ENCODE assay signal across 13 mouse cellular contexts in the genomic region with DNA sequence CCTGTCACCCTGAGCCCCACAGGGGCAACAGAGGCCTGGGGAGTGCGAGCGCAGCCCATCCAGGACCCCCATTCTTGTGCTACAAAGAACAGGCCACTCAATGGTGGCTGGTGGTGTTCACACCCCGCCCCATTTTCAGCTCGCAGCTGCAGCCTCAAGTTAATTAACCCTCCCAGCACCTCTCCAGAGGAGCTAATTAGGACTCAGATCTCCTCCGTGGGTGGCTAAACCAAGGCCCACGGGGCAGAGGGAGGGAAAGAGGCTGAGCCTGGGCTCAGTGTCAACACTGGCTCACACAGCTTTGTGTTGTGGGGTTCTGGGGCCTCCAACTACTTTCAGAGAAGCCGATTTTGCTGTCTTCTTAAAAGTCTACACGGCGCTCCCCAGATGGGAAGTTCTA.
A peak's percentile ranks its signal among the peaks of the same experiment; 100 is the strongest.
DNase-seq lines count a peak whose midpoint lies in the region; ATAC-seq and TF ChIP-seq lines count a peak whose summit lies in the region.
"Had no signal": no experiment of that assay in that cellular context is flagged by ENCODE, and none has a peak within 500 bp of the region (broad histone marks: within the 10 kb centered on the region; RNA-seq: fewer than 3 reads in every experiment).

No protein-coding gene starts in this region.

- TF ChIP-seq POLR2A in kidney, adult 2 months (IDR thresholded peaks at IDR 0.05; ENCODE audit: low read depth, low read length) = no peak

- TF ChIP-seq CTCF in kidney, adult 2 months (conservative IDR thresholded peaks at IDR 0.05; ENCODE audit: insufficient read depth, insufficient read length, low read depth, low read length) = no peak

- no peak for ATAC-seq in kidney, embryonic 15.5 days (replicated peaks; ENCODE audit: low FRiP score)
- no peak for ATAC-seq in embryonic facial prominence, embryonic 13.5 days (ENCODE audit: insufficient number of reproducible peaks, insufficient read depth, low FRiP score, low TSS enrichment, low read depth)
- ATAC-seq in hindbrain, embryonic 13.5 days (ENCODE audit: low FRiP score) = no peak
- no peak for ATAC-seq in midbrain, embryonic 15.5 days (replicated peaks)
- ATAC-seq: CD4-positive, CD25-positive, alpha-beta regulatory T cell, adult 4 months had no signal

- no peaks in the 10 kb centered on the region for H3K9me3 ChIP-seq in kidney, embryonic 15.5 days (replicated peaks)
- no peaks in the 10 kb centered on the region for H3K9me3 ChIP-seq in embryonic facial prominence, embryonic 13.5 days
- H3K9me3 ChIP-seq in hindbrain, embryonic 13.5 days = no peaks in the 10 kb centered on the region
- H3K9me3 ChIP-seq in midbrain, embryonic 15.5 days = no peaks in the 10 kb centered on the region

- H3K27ac ChIP-seq in kidney, embryonic 15.5 days = 0 out of 2 replicates have a peak overlapping the region, but pooled peaks have one; percentile 22
- H3K27ac ChIP-seq in kidney, adult 2 months (ENCODE audit: insufficient read depth, low read depth, low read length) = no peak overlapping the region
- peak overlapping the region; percentile 75 for H3K27ac ChIP-seq in embryonic facial prominence, embryonic 13.5 days
- peak overlapping the region; percentile 73 for H3K27ac ChIP-seq in hindbrain, embryonic 13.5 days
- peak overlapping the region; percentile 56; the same call in 1 of the 2 replicates for H3K27ac ChIP-seq in midbrain, embryonic 15.5 days
- H3K27ac ChIP-seq: liver, embryonic 14.5 days had no signal

- no peak overlapping the region for H3K4me2 ChIP-seq in kidney, embryonic 15.5 days
- H3K4me2 ChIP-seq in embryonic facial prominence, embryonic 13.5 days = 0 out of 2 replicates have a peak overlapping the region, but pooled peaks have one; percentile 14
- H3K4me2 ChIP-seq in hindbrain, embryonic 13.5 days = no peak overlapping the region
- no peak overlapping the region for H3K4me2 ChIP-seq in midbrain, embryonic 15.5 days

- 0 out of 2 replicates have a peak, but pooled peaks cover 2% of the 10 kb centered on the region for H3K27me3 ChIP-seq in kidney, embryonic 15.5 days
- H3K27me3 ChIP-seq in kidney, adult 2 months (replicated peaks; ENCODE audit: control insufficient read depth, insufficient read depth, low read length) = no peaks in the 10 kb centered on the region
- H3K27me3 ChIP-seq in embryonic facial prominence, embryonic 13.5 days = peaks cover 8% of the 10 kb centered on the region; the same call in 1 of the 2 replicates
- peaks cover 7% of the 10 kb centered on the region; the same call in 1 of the 2 replicates for H3K27me3 ChIP-seq in hindbrain, embryonic 13.5 days
- H3K27me3 ChIP-seq in midbrain, embryonic 15.5 days (replicated peaks) = no peaks in the 10 kb centered on the region

- H3K4me3 ChIP-seq in kidney, embryonic 15.5 days (replicated peaks) = no peak overlapping the region
- no peak overlapping the region for H3K4me3 ChIP-seq in kidney, adult 2 months (ENCODE audit: insufficient read depth, low read depth, low read length)
- no peak overlapping the region for H3K4me3 ChIP-seq in embryonic facial prominence, embryonic 13.5 days
- no peak overlapping the region for H3K4me3 ChIP-seq in hindbrain, embryonic 13.5 days
- H3K4me3 ChIP-seq in midbrain, embryonic 15.5 days = no peak overlapping the region

- no peaks in the 10 kb centered on the region for H3K36me3 ChIP-seq in kidney, embryonic 15.5 days
- no peaks in the 10 kb centered on the region for H3K36me3 ChIP-seq in kidney, adult 2 months (ENCODE audit: control insufficient read depth, insufficient read depth, low read length)
- no peaks in the 10 kb centered on the region for H3K36me3 ChIP-seq in embryonic facial prominence, embryonic 13.5 days
- no peaks in the 10 kb centered on the region for H3K36me3 ChIP-seq in hindbrain, embryonic 13.5 days
- H3K36me3 ChIP-seq in midbrain, embryonic 15.5 days (replicated peaks) = no peaks in the 10 kb centered on the region

- peaks cover 51% of the 10 kb centered on the region for H3K4me1 ChIP-seq in kidney, embryonic 15.5 days
- H3K4me1 ChIP-seq in kidney, adult 2 months (ENCODE audit: control insufficient read depth, insufficient read depth, low read length) = no peaks in the 10 kb centered on the region
- peaks cover 78% of the 10 kb centered on the region for H3K4me1 ChIP-seq in embryonic facial prominence, embryonic 13.5 days
- H3K4me1 ChIP-seq in hindbrain, embryonic 13.5 days (replicated peaks) = peaks cover 71% of the 10 kb centered on the region
- peaks cover 60% of the 10 kb centered on the region for H3K4me1 ChIP-seq in midbrain, embryonic 15.5 days

- WGBS in kidney, embryonic 15.5 days = 46% methylated on average over 9 of the region's 9 CpGs
- 84% methylated on average over 9 of the region's 9 CpGs for WGBS in kidney, adult 2 months
- WGBS in embryonic facial prominence, embryonic 13.5 days = 37% methylated on average over 9 of the region's 9 CpGs
- 19% methylated on average over 9 of the region's 9 CpGs for WGBS in hindbrain, embryonic 13.5 days
- 13% methylated on average over 9 of the region's 9 CpGs for WGBS in midbrain, embryonic 15.5 days

- no peak overlapping the region for H3K9ac ChIP-seq in kidney, embryonic 15.5 days
- H3K9ac ChIP-seq in embryonic facial prominence, embryonic 13.5 days = peak overlapping the region; percentile 57
- peak overlapping the region; percentile 4; the same call in 1 of the 2 replicates for H3K9ac ChIP-seq in hindbrain, embryonic 13.5 days
- no peak overlapping the region for H3K9ac ChIP-seq in midbrain, embryonic 15.5 days
- H3K9ac ChIP-seq: liver, embryonic 14.5 days had no signal

- DNase-seq in kidney, adult 2 months = no peak
- no peak for DNase-seq in testis, postnatal 14 days (ENCODE audit: low spot score)
- no peak for DNase-seq in B cell, adult 2 months
- DNase-seq in kidney, adult 9 months = no peak
- DNase-seq: cerebellum, postnatal 25 days; kidney, postnatal 25 days; right cerebral cortex, postnatal 25 days had no signal

Comparison
In these comparisons a context has a peak if more than half of its experiments do, and no peak if none do; other contexts are left out.
1. H3K9ac ChIP-seq: peak in embryonic facial prominence, embryonic 13.5 days (single experiment) and hindbrain, embryonic 13.5 days (single experiment); none in kidney, embryonic 15.5 days (single experiment) and midbrain, embryonic 15.5 days (single experiment).